Mouse (Mus musculus) spleen, adult 18-20 months (tissue): ENCODE measurements around the gene Il12rb1.
A peak's percentile ranks its signal among the peaks of the same experiment; 100 is the strongest.

ENCODE experiments used
- DNase-seq, 2 experiments: peaks; one replicate each; pipeline ENCODE4 v3.0.0; 2022; ENCODE audit warnings: mixed read lengths in 2 of 2

Il12rb1 gene

DNA sequence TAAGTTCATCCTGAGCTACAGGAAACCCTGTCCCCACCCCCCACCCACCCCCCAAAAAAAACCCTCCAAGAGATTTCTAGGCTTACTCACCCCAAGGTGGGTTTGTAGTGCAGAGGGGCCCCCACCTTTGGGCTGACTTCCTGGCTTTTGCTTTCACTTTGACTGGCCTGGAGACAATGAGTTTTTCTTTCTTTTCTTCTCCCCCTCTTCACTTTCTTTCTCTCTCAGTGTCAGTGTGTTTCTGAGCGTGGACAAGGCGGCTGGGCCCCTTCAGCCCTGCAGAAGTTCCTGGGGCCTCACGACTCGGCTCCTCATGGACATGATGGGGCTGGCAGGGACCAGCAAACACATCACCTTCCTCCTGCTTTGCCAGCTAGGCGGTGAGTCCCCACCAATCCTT is at the start of gene Il12rb1:
Gene Il12rb1, plus strand, starts transcription at position 211 of the 400 bp plus-strand sequence.
- no peak for DNase-seq

DNA sequence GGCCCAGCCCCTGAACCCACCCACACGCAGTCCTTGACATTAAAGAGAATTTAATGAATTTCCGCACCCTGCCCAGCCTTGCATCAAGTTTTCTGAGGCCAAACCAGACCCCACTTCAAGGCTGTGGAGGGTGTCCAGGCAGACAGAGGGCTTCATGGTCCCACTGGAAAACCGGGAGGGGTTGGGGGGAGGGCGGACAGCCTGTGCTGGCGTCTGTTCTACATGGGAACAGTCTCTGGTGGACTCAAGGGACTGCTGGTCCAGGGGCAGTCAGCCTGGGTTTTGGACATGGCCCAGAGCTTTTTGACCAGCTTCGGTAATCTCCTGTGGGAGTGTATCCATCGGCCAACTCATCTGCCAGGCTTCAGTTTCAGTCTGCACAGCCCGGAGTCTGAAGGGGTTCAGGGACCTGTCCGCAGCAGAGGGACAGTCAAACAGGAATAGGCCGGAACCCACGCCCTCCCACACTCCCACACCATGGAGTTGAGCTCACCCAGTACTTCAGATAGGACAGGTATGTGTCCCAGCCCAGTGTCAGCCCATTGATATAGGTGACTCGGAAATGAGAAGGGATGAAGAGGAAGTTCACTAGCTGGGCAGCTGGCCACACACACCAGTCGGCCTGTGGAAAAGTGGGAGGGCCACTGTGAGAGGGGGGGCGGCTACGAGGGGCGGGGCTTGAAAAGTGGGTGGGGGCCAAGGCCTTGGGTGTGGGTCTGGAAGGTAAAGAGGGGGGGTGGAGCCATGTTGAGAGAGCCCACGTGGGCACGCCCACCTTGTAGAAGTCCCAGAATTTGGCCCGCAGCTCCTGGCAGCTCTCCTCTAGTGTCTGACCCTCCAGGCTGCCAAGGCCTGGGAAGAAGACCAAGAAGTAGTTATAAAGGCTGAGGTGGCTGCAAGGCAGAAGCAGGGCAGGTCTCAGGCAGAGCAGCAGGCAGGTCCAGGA is 49.4 kb upstream of the Il12rb1 start:
- peak; percentile 2 to 7 for DNase-seq

DNA sequence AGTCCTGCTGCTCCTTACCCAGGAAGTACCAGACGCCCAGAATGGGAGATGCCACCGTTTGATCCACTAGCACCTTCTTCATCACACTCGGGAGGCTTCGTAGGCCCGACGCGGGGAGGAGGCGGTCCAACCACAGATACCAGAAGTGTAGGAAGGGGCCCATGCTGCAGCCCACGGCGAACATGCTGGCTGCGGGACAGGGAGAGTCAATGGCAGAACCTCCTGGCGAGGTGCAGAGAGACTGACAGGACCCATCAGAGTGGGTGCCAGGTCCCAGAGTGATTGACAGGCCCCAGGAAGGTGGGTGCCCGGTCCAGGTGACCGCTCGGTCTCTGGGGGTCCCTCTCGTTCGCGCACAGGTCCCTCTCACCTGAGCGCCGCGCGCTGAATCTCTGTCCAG is 47.9 kb upstream of the Il12rb1 start:
- DNase-seq = no peak

DNA sequence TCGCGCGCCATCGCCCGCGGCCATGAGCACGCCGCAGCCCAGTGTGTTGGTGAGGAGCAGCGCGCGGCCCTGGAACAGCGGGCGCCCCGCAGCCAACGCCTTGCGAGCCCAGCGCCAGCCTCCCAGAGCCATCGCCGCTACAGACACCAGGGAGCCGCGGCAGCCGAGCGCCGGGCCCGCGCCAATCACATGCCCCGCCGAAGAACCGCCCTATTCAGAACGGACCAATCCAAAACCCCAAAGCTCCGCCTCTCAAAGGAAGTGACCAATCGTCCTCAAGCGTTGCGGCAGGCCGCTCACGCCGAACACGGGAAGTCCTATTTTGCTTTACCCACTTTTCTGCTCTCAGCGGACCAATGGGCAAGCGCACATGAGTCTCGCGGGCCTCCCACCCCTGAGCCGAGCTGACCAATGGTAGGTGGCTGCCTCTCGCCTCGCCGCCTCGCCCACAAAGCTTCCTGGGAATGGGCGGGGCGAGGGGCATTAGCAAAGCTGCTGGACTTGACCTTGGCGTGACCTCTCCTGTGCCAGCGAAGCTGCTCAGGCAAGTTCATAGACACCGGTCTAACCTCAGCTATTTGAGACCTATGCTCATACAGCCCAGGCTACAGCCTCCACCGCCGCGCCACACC is 47.4 kb upstream of the Il12rb1 start, which contains the start of gene Mpv17l2:
Gene Mpv17l2, minus strand, starts transcription at position 172 of the 632 bp plus-strand sequence.
- peak; percentile 85 to 92 for DNase-seq

- DNase-seq = no peak
Measured at GRCm38 (mm10) chr8:70762118-70762517, 46.1 kb upstream of the Il12rb1 start.

DNA sequence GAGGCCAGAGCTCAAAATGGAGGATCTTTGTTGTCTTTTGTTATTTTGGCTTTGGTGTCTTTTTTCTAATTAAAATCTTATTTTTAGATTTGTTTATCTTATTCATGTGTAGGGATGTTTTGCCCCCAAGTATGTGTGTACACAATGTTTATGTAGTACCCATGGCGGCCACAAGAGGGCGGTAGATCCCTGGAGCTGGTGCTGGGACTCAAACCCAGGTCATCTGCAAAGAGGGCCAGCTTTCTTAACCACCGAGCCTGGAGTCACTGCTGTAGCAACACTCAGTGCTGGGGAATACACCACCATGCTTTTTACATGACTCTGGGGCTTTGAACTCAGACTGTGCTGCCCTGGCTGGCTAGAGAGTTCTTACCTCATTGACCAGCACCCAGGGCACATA is 44.9 kb upstream of the Il12rb1 start:
- peak; percentile 53 to 78 for DNase-seq

- no peak for DNase-seq
Measured at GRCm38 (mm10) chr8:70764026-70764425, 44.2 kb upstream of the Il12rb1 start.

DNA sequence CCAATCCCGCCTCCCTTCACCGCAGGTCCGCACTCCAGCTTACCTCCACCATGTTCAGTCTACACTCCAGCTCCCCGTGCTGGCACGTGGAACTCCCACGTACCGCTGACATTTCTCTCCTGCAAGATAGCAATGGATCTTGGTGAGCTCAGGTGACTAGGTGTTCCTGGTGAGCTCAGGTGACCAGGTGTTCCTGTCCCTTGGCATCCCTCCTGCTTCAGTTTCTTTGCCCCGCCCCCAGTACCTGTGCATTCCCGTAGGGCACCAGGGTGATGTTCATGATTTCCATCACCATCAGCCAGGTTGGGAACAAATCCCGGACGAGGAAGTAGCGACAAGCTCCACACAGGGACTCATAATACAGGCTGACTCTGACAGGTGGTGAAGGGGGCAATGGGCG is 43.6 kb upstream of the Il12rb1 start:
- no peak for DNase-seq

GRCm38 (mm10) chr8:70765329-70765728 is 42.9 kb upstream of the Il12rb1 start:
- no peak for DNase-seq

- DNase-seq = peak; percentile 81 to 83
Measured at GRCm38 (mm10) chr8:70765838-70766570, 42.2 kb upstream of the Il12rb1 start.

DNA sequence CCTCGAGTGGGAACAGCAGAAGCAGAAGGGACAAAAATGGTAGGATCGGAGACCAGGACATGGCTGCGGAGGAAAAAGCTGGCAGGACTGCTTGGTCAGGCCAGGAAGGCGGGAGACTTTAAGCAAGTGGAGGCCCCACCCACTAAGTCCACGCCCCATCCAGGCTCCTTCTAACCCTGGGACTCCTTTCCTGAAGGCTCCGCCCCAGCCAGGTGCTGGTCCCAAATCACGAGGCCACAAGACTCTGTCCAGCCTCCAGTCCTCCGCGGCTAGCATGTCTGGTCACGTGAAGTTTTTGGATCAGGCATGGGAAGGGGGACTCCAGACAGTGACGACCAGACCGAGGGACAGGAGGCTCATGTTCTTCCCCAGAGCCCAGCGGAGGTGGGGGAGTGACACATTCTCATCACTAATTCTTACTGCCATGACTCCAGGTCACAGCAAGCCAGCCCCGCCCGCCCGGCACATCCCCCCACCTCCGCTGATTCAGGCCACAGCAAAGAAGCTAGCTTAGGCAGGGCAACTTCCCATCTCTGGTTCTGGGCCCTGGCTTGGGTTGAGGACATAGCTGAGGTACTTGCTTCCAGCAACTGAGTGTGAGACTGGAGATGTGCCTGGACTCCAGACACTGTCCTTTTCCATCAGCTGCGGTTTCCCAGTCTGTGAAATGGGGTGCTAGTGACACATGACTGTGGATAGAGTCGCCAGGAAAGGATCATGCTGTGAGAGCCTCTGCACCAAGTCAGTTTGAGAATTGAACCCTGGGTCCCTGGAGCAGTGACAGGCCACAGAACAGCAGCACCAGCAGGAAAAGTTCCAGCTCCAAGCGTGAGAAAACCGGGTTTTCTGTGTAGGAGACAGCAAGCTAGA is 41.4 kb upstream of the Il12rb1 start:
- peak; percentile 61 to 75 for DNase-seq

DNA sequence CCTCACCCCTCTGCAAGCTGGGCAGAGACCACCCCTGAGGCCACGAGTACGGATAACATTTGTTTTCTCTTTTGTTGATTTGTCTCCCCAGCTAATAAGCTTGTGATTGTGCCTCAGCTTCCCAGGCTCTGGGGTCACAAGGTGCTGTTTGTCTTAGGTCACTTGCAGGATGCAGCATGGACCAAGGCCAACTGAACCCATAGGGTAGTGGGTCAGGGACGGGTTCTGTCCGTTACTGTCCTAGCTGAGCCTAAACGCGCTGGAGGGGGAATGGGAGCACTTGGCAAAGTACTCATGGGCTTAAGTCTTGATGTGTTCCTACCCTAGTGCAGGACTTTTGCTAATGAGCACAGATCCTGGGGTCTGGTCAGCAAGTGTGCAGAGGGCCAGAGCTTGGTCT is 40.7 kb upstream of the Il12rb1 start:
- no peak for DNase-seq

DNA sequence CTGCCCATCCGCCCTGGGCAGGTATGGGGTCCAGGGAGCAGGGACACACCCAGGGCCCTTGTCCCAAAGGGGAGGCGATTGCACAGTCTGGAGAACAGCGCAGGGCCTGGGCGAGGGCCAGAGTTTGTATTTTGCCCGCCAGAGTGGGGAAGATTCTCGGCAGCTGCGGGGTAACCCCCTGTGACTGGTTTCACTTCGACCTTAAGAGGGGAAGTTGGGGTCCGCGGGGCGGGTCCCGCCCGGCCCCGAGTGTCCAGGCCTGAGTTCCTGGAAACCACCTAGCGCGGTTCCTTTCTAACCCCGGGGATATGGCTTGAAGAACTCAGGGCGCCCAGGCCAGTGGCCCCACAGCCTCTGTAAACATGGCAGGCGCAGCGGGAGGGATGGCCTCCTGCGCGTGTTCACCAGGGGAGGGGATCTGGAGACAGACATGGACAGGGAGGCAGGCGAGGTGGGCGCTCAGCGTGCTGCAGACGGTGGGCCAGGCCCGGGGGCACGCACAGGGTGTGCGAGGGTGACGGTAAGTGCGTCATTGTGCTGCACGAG is 39.9 kb upstream of the Il12rb1 start:
- peak; percentile 75 to 83 for DNase-seq

GRCm38 (mm10) chr8:70768956-70769355 is 39.3 kb upstream of the Il12rb1 start:
- peak; percentile 38 to 47 for DNase-seq

- peak; percentile 89 to 98 for DNase-seq
Measured at GRCm38 (mm10) chr8:70769359-70769758, 38.9 kb upstream of the Il12rb1 start.

DNA sequence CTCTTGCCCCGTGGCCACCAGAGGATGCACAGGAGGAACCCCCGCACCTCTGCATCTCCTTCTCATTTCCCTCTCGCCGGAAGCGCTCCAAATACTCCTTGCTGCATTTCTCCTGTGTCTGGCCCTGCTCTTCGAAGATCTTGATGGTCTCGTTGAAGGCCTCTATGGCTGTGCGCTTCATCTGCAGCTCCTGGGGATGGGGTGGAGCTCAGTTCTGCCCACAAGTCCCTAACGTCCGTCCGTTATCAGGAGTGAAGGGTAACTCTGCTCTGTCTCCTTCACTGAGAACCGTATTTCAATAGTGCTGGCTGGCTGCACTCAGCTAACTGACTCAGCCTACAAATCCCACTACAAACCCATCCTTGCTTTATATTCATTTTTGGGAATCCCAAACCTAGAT is 38.4 kb upstream of the Il12rb1 start:
- DNase-seq = no peak

DNA sequence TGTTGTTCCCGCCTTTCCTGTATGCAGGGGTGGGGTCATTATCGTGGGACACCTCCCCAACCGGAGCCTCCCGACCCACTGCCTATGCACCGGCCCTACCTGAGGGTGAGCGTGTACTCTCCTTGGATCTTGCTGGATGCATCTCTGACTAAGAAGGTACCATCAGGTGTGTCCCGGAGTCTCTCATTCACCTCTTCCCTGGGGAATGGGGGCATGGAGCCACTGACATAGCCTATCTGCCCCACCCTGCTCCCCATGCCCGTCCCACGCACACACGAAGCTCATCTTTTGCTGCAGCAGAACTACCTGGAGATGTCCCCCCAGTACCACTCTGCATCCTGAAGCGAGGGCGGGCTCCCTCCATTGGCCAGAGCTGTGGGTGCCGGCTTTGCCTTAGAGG is 37.5 kb upstream of the Il12rb1 start:
- DNase-seq = no peak

DNA sequence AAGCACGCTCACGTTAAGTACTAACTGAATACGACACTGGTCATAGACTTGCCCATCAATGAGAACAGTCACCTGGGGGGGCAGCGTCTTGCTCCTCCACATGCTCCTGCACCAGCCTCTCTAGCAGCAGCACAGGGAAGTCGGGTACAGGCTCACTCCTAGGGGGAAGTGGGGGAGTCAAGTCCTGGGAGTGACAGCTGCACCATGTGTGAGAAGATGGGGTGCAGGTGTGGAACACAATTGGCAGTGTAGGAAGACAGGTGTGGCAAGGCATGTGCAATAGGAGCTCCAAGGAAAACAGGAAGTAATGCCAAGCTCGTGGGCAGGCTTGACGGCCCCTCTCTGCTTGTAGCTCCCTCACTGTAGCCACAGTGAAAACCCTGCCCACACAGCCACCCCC is 37.0 kb upstream of the Il12rb1 start:
- DNase-seq = no peak

DNA sequence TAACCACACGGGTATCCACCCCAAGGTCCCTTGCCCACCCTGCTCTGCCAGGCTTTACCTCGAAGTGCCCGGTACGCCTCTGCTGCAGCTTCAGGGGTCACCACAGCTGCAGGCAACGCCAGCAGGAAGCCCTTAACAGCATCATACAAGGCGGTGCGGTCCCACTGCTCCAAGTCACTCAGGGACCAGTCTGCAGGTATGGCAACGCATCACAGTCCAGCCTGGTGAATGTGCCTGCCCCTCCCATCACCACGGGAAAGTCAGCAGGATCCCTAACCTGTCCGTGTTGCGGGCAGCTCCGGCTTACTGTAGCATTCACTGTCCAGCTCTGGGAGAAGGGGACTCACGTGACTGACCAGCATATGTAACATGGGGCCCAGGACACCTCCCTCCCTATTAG is 36.2 kb upstream of the Il12rb1 start:
- no peak for DNase-seq

DNA sequence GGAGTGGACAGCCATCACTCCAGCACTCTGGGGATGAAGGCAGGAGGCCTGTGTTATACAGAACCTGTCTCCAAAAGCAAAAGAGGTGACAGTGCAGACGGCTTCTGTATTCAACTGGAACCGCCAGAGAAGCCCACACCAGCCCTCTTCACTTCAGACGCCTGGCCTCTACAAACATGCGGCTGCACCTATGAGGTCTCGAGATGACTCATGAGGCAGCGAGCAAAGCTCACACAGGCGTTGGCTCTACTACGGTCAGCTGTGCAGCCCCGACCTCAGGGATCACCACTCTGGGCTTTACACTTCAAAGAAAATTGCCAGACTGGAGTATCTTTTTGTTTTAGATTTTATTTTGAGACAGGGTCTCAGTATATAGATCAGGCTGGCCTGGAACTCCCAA is 35.4 kb upstream of the Il12rb1 start:
- DNase-seq = no peak

GRCm38 (mm10) chr8:70773410-70773809 is 34.8 kb upstream of the Il12rb1 start:
- no peak for DNase-seq

- no peak for DNase-seq
Measured at GRCm38 (mm10) chr8:70773833-70774232, 34.4 kb upstream of the Il12rb1 start.
